Mouse (Mus musculus) liver, embryonic 14.5 days (tissue): Measurements from ENCODE around the gene Zbtb7a.

Experiments used
- CTCF ChIP-seq: IDR thresholded peaks from 2 replicates; pipeline ENCODE4 v1.5.1; 2016; ENCODE audit warnings: antibody characterized with exemption, low read depth, control low read depth
- EP300 ChIP-seq: IDR thresholded peaks from 2 replicates; pipeline ENCODE4 v1.6.1; 2016; ENCODE audit warnings: antibody characterized with exemption, low read depth

DNA sequence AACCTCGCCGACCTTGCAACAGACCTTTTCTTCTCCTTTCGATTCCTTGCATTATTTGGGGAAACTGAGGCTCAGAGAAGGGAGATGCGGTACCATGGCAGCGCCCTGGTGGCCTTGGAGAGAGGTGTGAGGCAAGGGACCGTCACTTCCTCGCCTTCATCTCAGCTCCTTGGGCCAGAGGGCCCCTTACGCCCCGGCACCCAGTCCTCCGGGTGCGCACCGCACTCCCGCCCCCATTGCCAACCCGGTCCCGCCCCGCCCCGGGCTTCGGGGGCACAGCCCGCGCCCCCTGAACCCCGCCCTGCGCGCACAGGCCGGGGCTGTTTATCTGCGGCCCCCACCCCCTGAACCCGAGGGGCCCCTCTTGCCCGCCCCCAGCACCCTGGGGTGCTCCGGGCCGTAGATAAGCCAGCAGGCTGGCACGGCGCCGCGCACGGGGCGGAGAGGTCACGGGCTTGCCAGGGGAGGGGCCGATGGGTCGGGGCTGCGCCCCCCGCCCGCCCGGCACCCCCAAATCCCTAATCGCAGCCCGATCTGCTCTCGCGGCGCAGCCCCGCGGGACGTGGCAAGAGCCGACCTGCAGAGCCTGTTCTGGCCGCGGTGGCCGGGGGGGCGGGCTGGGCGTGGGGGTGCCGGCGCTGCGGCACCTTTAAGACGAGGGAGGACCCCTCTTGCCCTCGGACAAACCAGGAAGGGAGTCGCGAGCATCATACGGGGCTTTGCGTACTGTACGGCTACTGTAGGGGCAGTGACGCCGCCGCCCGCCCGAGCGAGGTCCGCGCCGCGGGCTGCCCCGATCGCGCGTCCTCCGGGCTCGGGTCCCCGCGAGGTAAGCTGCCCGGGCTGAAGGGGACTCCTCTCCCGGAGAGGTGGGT is 1.0 kb downstream of the Zbtb7a start:
- TF ChIP-seq CTCF: peak; percentile 32
- peak; percentile 61; the same call in 1 of the 2 replicates for TF ChIP-seq EP300
